Mouse (Mus musculus) forebrain, embryonic 14.5 days (tissue): ENCODE data around the gene P3h3. TPM values are rescaled to one million over a fixed set of nuclear protein-coding genes. Genes with fewer than 3 reads are reported as not detected.
"Not testable (repeated sequence)": the region's sequence is repeated elsewhere in the genome, so short reads cannot be mapped to it uniquely, and the experiment has no call there.

Experiments
- ATAC-seq: fragments of 200-750 bp; cut with Nextera tagmentation; 2 replicates; pipeline ENCODE4 v1.8.0; 2017; ENCODE audit warnings: mild to moderate bottlenecking, moderate library complexity
- DNase-seq: peaks from one replicate; pipeline ENCODE4 v3.0.0-alpha.2; 2015; ENCODE audit warnings: low spot score
- H3K27ac ChIP-seq: fragments of 300-500 bp; sonication (generic); 2 replicates; pipeline ENCODE4 v1.5.1; 2014; ENCODE audit warnings: low read depth, mild to moderate bottlenecking, control low read depth, low read length, moderate library complexity
- H3K27me3 ChIP-seq: fragments of 300-500 bp; sonication (generic); replicated peaks from 2 replicates; pipeline ENCODE4 v1.6.1; 2014; ENCODE audit warnings: low read length, control low read depth, mixed read lengths; ENCODE audit not compliant: control insufficient read depth, insufficient read depth
- H3K36me3 ChIP-seq: fragments of 300-500 bp; sonication (generic); 2 replicates; pipeline ENCODE4 v1.6.1; 2014; ENCODE audit warnings: low read length, control low read depth; ENCODE audit not compliant: control insufficient read depth, insufficient read depth
- H3K4me1 ChIP-seq: fragments of 300-500 bp; sonication (generic); 2 replicates; pipeline ENCODE4 v1.6.1; 2014; ENCODE audit warnings: antibody characterized with exemption, low read length, control low read depth; ENCODE audit not compliant: control insufficient read depth, insufficient read depth
- H3K4me2 ChIP-seq: fragments of 300-500 bp; sonication (generic); 2 replicates; pipeline ENCODE4 v1.6.1; 2014; ENCODE audit warnings: mild to moderate bottlenecking, control low read depth, low read length
- H3K4me3 ChIP-seq: fragments of 300-500 bp; sonication (generic); 2 replicates; pipeline ENCODE4 v1.5.1; 2014; ENCODE audit warnings: low read depth, low read length, control low read depth
- H3K9ac ChIP-seq: fragments of 300-500 bp; sonication (generic); 2 replicates; pipeline ENCODE4 v1.6.1; 2014; ENCODE audit warnings: mild to moderate bottlenecking, low read length, control low read depth, moderate library complexity
- H3K9me3 ChIP-seq: fragments of 300-500 bp; sonication (generic); replicated peaks from 2 replicates; pipeline ENCODE4 v1.6.1; 2016; ENCODE audit warnings: low read length, control low read depth, mixed read lengths; ENCODE audit not compliant: control insufficient read depth
- WGBS: fragments of 180-500 bp; shearing (Covaris S2); extraction: QIAGEN DNeasy Blood & Tissue Kit; methylation state at CpG from one replicate; pipeline ENCODE4 v1.1.7; 2014; 5-methylcytosine and 5-hydroxymethylcytosine counted together
- polyA plus RNA-seq: library from polyadenylated mRNA; unstranded; fragments of >200 nt; fragmentation: Nextera tagmentation; extraction: Ambion mirVana; gene quantifications from 2 replicates; pipeline ENCODE4 v1.2.1, GENCODE M21; 2014

P3h3 gene
- polyA plus RNA-seq, 1 experiment from 2014 or later: 6.2 TPM

DNA sequence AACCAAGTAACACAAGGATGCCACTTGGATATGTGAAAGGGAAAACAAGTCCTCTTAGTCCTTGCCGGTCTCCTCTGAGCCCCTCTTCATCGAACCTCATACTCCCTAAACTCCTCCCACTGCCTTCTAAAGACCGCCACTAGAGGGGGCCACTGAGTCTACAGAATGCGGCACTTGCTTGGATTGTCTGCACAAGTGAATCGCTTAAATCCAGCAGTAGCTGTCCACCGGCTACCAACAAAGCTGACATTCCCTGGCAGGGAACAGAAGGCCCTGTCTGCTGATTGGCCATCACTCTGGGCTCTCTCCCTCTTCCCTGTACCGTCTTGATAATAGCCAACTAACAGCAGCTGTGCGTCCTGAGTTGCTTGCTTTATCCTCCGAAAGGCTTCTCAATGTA is 10.2 kb downstream of the P3h3 start:
- H3K4me3 ChIP-seq: no peak overlapping the region
- H3K9me3 ChIP-seq: no peaks in the 10 kb centered on the region
- DNase-seq (peak; percentile 97), ATAC-seq (peak; percentile 92)
- peaks cover 18% of the 10 kb centered on the region for H3K36me3 ChIP-seq
- H3K9ac ChIP-seq: no peak overlapping the region
- H3K4me2 ChIP-seq: 0 out of 2 replicates have a peak overlapping the region, but pooled peaks have one; percentile 15
- peak overlapping the region; percentile 52; the same call in 1 of the 2 replicates for H3K27ac ChIP-seq
- H3K27me3 ChIP-seq: no peaks in the 10 kb centered on the region
- 7% methylated on average over 9 of the region's 9 CpGs for WGBS
- H3K4me1 ChIP-seq: no peaks in the 10 kb centered on the region

GRCm38 (mm10) chr6:124840241-124841167 is 17.0 kb downstream of the P3h3 start, which contains the start of gene Gnb3:
Gene Gnb3, minus strand, starts transcription at chr6:124840275.
- no peak within 1 kb of the TSS for H3K4me3 ChIP-seq
- no peaks in the 10 kb centered on the region for H3K9me3 ChIP-seq
- H3K27me3 ChIP-seq: no peaks in the 10 kb centered on the region
- peak within 1 kb of the TSS; percentile 35; the same call in 1 of the 2 replicates for H3K9ac ChIP-seq
- H3K36me3 ChIP-seq: peaks cover 11% of the 10 kb centered on the region; the same call in 1 of the 2 replicates
- peak within 1 kb of the TSS; percentile 24; the same call in 1 of the 2 replicates for H3K27ac ChIP-seq
- ATAC-seq (peak; percentile 24; the same call in 1 of the 2 replicates), DNase-seq (no peak)
- WGBS: 34% methylated on average over 15 of the region's 15 CpGs
- H3K4me1 ChIP-seq: no peaks in the 10 kb centered on the region
- no peak within 1 kb of the TSS for H3K4me2 ChIP-seq

DNA sequence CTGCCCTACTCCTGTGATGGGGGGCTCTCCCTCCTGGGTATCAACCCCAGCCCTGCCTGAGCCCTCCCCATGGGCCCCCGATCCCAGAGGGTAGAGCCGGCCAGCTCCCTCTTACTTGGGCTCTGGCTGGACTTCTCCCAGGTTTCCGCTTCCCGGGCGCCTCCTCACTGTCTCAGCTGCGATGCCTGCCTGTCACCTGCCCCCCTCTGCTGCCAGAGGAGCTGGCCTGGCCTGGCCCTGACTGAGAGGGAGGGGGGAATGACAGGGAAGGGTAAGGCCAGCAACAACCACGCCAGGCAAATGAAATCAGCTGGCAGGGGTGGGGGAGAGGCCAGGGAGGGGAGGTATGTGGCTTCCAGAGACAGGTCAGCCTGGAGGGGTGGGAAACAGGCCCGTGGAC is 17.7 kb downstream of the P3h3 start:
- ATAC-seq (peak; percentile 21; the same call in 1 of the 2 replicates), DNase-seq (no peak)
- Histone ChIP-seq H3K36me3 (peaks cover 11% of the 10 kb centered on the region; the same call in 1 of the 2 replicates), H3K4me1 (no peaks in the 10 kb centered on the region), H3K27me3 (no peaks in the 10 kb centered on the region), H3K27ac (peak overlapping the region; percentile 24; the same call in 1 of the 2 replicates), H3K4me3 (no peak overlapping the region), H3K9me3 (no peaks in the 10 kb centered on the region), H3K9ac (peak overlapping the region; percentile 35; the same call in 1 of the 2 replicates), H3K4me2 (no peak overlapping the region)
- 15% methylated on average over 8 of the region's 8 CpGs for WGBS

DNA sequence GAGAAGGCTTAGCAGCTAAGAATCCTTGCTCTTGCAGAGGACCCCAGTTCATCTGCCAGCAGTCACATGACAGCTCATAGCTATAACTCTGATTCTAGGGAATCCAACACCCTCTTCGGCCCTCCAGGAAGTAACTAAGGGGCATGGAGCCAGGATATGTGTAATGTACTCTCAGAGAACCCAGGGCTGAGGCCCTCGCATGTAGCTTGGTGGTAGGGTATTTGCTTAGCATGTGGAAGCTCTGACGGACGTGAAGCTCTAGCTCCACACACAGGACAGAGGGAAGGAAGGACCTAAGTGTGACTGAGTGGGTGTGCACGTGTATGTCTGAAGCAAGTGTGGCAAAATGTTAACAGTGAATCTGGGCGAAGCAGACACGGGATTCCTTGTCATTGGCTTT is 21.1 kb downstream of the P3h3 start:
- Histone ChIP-seq H3K9me3 (no peaks in the 10 kb centered on the region), H3K9ac (no peak overlapping the region), H3K4me2 (no peak overlapping the region), H3K27me3 (no peaks in the 10 kb centered on the region), H3K27ac (no peak overlapping the region), H3K4me1 (no peaks in the 10 kb centered on the region), H3K36me3 (peaks cover 20% of the 10 kb centered on the region), H3K4me3 (no peak overlapping the region)
- no peak for DNase-seq
- WGBS: 83% methylated on average over 7 of the region's 7 CpGs
- ATAC-seq: no peak

DNA sequence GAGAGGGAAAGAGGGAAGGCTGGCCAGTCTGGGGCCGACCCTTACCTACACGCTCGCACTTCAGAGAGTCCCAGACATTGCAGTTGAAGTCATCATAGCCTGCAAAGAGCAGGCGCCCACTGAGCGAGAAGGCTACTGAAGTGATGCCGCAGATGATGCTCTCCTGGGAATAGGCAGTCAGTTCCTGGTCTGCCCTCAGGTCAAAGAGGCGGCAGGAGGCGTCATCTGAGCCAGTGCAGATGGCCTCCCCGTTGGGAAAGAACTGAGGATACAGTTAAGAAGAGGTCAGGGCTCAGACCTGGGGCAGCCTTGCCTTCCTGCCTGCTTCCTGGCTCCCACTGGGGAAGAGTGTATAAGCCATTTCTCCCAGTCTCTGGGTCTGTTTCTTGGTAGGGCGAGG is 22.0 kb downstream of the P3h3 start:
- Histone ChIP-seq H3K4me3 (no peak overlapping the region), H3K27me3 (no peaks in the 10 kb centered on the region), H3K36me3 (peaks cover 17% of the 10 kb centered on the region), H3K9me3 (no peaks in the 10 kb centered on the region), H3K4me1 (peaks cover under 1% of the 10 kb centered on the region; the same call in 1 of the 2 replicates), H3K4me2 (no peak overlapping the region), H3K9ac (no peak overlapping the region), H3K27ac (no peak overlapping the region)
- ATAC-seq (no peak), DNase-seq (no peak)
- 69% methylated on average over 10 of the region's 10 CpGs for WGBS

DNA sequence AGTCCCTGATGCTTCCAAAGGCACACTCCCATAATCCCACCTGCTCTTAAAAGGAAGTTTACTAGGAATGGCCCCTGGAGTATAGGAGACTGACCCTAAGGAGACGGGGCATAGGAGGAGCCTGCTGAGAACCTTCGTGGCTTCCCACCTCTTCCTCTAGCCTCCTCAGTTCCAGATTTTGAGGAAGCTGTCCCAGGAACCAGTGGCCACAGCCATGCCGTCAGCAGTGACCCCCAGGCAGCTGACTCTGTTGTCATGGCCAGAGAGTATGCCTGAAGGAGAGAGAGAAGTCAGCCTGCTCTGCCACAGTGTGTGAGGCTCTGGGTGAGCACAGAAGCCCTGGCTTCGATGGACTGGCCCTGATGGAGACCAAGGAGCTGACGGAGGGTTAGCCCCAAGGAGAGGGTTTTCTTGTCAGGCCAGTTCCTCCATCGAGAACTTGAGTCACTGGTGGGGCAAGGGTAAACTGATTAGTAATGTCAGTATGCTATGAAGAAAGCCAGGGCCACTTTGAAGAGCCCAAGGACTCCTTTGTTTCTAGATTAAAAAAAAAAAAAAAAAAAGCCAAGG is 23.0 kb downstream of the P3h3 start:
- 86% methylated on average over 6 of the region's 6 CpGs for whole genome bisulfite sequencing
- DNase-seq (no peak), ATAC-seq (no peak)
- Histone ChIP-seq H3K27ac (no peak overlapping the region), H3K9me3 (no peaks in the 10 kb centered on the region), H3K36me3 (peaks cover 17% of the 10 kb centered on the region), H3K4me2 (no peak overlapping the region), H3K4me1 (peaks cover 5% of the 10 kb centered on the region; the same call in 1 of the 2 replicates), H3K27me3 (no peaks in the 10 kb centered on the region), H3K4me3 (no peak overlapping the region), H3K9ac (no peak overlapping the region)

DNA sequence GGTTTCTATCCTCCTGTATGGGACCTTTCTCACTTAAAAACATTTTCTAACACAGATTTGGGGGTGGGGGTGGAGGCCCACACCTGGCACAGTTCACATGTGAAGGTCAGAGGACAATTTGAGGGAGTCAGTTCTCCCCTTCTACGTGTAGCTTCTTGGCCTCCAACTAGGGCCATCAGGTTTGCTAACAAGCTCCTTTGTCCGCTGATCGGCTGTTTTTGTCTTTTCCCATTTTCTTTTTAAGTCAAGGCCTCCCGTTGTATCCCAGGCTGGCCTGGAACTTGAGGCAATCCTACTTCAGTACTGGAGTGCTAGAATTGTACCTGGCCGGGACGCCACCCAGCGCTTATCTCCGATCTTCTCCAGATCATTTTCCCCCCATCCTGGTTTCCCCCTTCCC is 25.9 kb downstream of the P3h3 start:
- no peak for DNase-seq
- peak overlapping the region; percentile 67; the same call in 1 of the 2 replicates for H3K4me2 ChIP-seq
- WGBS: 90% methylated on average over 8 of the region's 8 CpGs

GRCm38 (mm10) chr6:124831199-124831598 is 26.4 kb downstream of the P3h3 start:
- WGBS: 93% methylated on average over 4 of the region's 4 CpGs
- H3K9ac ChIP-seq, H3K27ac ChIP-seq, H3K9me3 ChIP-seq, DNase-seq, ATAC-seq, H3K27me3 ChIP-seq: not testable (repeated sequence)
- Histone ChIP-seq H3K4me3 (peak overlapping the region; percentile 56; the same call in 1 of the 2 replicates), H3K36me3 (peaks cover 29% of the 10 kb centered on the region), H3K4me2 (peak overlapping the region; percentile 67), H3K4me1 (peaks cover 11% of the 10 kb centered on the region)

More for the DNA sequence above, 25.9 kb downstream of the P3h3 start:
- no peaks in the 10 kb centered on the region for H3K27me3 ChIP-seq
- H3K4me3 ChIP-seq: no peak overlapping the region
- no peak overlapping the region for H3K27ac ChIP-seq
- ATAC-seq: no peak
- no peaks in the 10 kb centered on the region for H3K9me3 ChIP-seq
- peak overlapping the region; percentile 17; the same call in 1 of the 2 replicates for H3K9ac ChIP-seq
- peaks cover 11% of the 10 kb centered on the region for H3K4me1 ChIP-seq
- H3K36me3 ChIP-seq: peaks cover 25% of the 10 kb centered on the region
